Mouse (Mus musculus) cortical plate, adult 2 months (tissue): ENCODE results near the gene Ppp2r2c.

Source experiments
- CTCF ChIP-seq: fragments of 200-500 bp; IDR thresholded peaks from 2 replicates; pipeline ENCODE4 v1.5.1; 2011; ENCODE audit warnings: mild to moderate bottlenecking, control low read depth, low read length; ENCODE audit not compliant: insufficient read depth; ENCODE audit errors: extremely low read depth
- POLR2A ChIP-seq: fragments of 200-500 bp; IDR thresholded peaks from 2 replicates; pipeline ENCODE4 v1.6.1; 2011; ENCODE audit warnings: mild to moderate bottlenecking, low read length, control low read depth; ENCODE audit not compliant: insufficient read depth; ENCODE audit errors: extremely low read depth

DNA sequence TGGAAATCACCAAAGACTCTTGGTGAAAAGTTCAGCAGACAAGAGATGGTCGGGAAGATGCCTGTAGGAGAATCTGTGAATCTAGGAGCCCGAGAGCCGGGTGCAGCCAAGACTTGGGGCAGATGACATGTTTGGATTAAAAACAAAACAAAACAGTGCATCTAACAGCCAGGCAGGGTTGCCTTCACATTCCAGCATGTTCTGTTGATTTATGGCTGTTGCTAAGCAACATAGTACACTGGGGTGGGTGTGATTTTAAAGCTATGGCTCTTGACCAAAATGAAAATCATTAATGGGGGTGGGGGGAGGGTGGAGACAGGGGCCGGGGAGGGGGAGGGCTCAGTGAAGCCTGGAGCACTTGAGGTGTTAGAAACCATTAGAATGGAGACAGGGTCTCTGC, 16.7 kb upstream of the Ppp2r2c start:
- TF ChIP-seq CTCF (no peak), POLR2A (no peak)
